8 mouse cellular contexts compared by ENCODE assay signal in genomic region chr14:25458111-25459015, GRCm38 (mm10). TPM values are rescaled to one million over a fixed set of nuclear protein-coding genes. Genes with fewer than 3 reads are reported as not detected.
A peak's percentile ranks its signal among the peaks of the same experiment; 100 is the strongest.
DNase-seq lines count a peak whose midpoint lies in the region; ATAC-seq and TF ChIP-seq lines count a peak whose summit lies in the region.

No protein-coding gene starts in this region.

- 0 out of 2 replicates have a peak, but pooled peaks have one; percentile 0 for ATAC-seq in intestine, embryonic 14.5 days (replicated peaks; ENCODE audit: low FRiP score, low TSS enrichment, low read depth)
- no peak; the same call in 1 of the 2 replicates for ATAC-seq in liver, embryonic 13.5 days (ENCODE audit: low read depth)
- peak; percentile 6; the same call in 1 of the 2 replicates for ATAC-seq in neural tube, embryonic 15.5 days (ENCODE audit: low FRiP score)

- H3K36me3 ChIP-seq in intestine, embryonic 14.5 days (ENCODE audit: control insufficient read depth, insufficient read depth, low read length) = no peaks in the 10 kb centered on the region
- H3K36me3 ChIP-seq in liver, embryonic 13.5 days = no peaks in the 10 kb centered on the region
- H3K36me3 ChIP-seq in neural tube, embryonic 15.5 days = no peaks in the 10 kb centered on the region

- H3K9ac ChIP-seq in intestine, embryonic 14.5 days (ENCODE audit: low read length) = peak overlapping the region; percentile 96
- H3K9ac ChIP-seq in liver, embryonic 13.5 days = peak overlapping the region; percentile 62
- peak overlapping the region; percentile 99 for H3K9ac ChIP-seq in neural tube, embryonic 15.5 days (replicated peaks)

- no peak; the same call in 1 of the 2 replicates for TF ChIP-seq POLR2A in embryonic fibroblast, embryonic 13.5 days (IDR thresholded peaks at IDR 0.05; ENCODE audit: low read depth, low read length)

- peak; percentile 66 to 90 for DNase-seq in adrenal gland, adult (ENCODE audit: inconsistent age in 2 of 2, low spot score in 1 of 2)
- no peak for DNase-seq in adrenal gland, adult 8-10 months
- peak; percentile 32 for DNase-seq in spleen, adult 12 weeks (ENCODE audit: low spot score)
- DNase-seq in spleen, postnatal 14 days (ENCODE audit: low spot score in 2 of 2) = no peak
- DNase-seq in intestine, embryonic 14.5 days (ENCODE audit: low spot score) = peak; percentile 82
- DNase-seq in liver, embryonic 13.5 days = no peak

- peak overlapping the region; percentile 66 for H3K4me3 ChIP-seq in embryonic fibroblast, embryonic 13.5 days (ENCODE audit: insufficient read depth, low read length)
- peak overlapping the region; percentile 94 for H3K4me3 ChIP-seq in intestine, embryonic 14.5 days (ENCODE audit: low read depth, low read length)
- peak overlapping the region; percentile 78 for H3K4me3 ChIP-seq in liver, embryonic 13.5 days (replicated peaks)
- peak overlapping the region; percentile 84 for H3K4me3 ChIP-seq in neural tube, embryonic 15.5 days (replicated peaks)

- peak overlapping the region; percentile 87 for H3K27ac ChIP-seq in embryonic fibroblast, embryonic 13.5 days (ENCODE audit: insufficient read depth, low read length)
- peak overlapping the region; percentile 100 for H3K27ac ChIP-seq in intestine, embryonic 14.5 days (ENCODE audit: low read depth)
- no peak overlapping the region for H3K27ac ChIP-seq in liver, embryonic 13.5 days
- peak overlapping the region; percentile 99 for H3K27ac ChIP-seq in neural tube, embryonic 15.5 days (replicated peaks)

- H3K4me1 ChIP-seq in embryonic fibroblast, embryonic 13.5 days (ENCODE audit: control insufficient read depth, insufficient read depth, low read length) = peaks cover 3% of the 10 kb centered on the region; the same call in 1 of the 2 replicates
- H3K4me1 ChIP-seq in intestine, embryonic 14.5 days (replicated peaks; ENCODE audit: control insufficient read depth, insufficient read depth, low read length) = peaks cover 48% of the 10 kb centered on the region
- H3K4me1 ChIP-seq in liver, embryonic 13.5 days (replicated peaks) = peaks cover 68% of the 10 kb centered on the region
- H3K4me1 ChIP-seq in neural tube, embryonic 15.5 days = peaks cover 54% of the 10 kb centered on the region

- no peaks in the 10 kb centered on the region for H3K9me3 ChIP-seq in intestine, embryonic 14.5 days (ENCODE audit: control insufficient read depth, low read length)
- H3K9me3 ChIP-seq in liver, embryonic 13.5 days (replicated peaks) = no peaks in the 10 kb centered on the region
- no peaks in the 10 kb centered on the region for H3K9me3 ChIP-seq in neural tube, embryonic 15.5 days (replicated peaks)

- WGBS in intestine, embryonic 14.5 days = under 1% methylated on average over 37 of the region's 37 CpGs
- under 1% methylated on average over 37 of the region's 37 CpGs for WGBS in liver, embryonic 13.5 days (ENCODE audit: insufficient replicate concordance)
- WGBS in neural tube, embryonic 15.5 days = under 1% methylated on average over 37 of the region's 37 CpGs

- no peak for TF ChIP-seq CTCF in embryonic fibroblast, embryonic 13.5 days (IDR thresholded peaks at IDR 0.05; ENCODE audit: borderline replicate concordance, insufficient read depth, low read length)

- H3K4me2 ChIP-seq in intestine, embryonic 14.5 days (ENCODE audit: low read length) = peak overlapping the region; percentile 94
- peak overlapping the region; percentile 98 for H3K4me2 ChIP-seq in liver, embryonic 13.5 days
- H3K4me2 ChIP-seq in neural tube, embryonic 15.5 days = peak overlapping the region; percentile 89

- H3K27me3 ChIP-seq in intestine, embryonic 14.5 days (replicated peaks; ENCODE audit: control insufficient read depth, insufficient read depth, low read length) = no peaks in the 10 kb centered on the region
- H3K27me3 ChIP-seq in liver, embryonic 13.5 days = peaks cover 88% of the 10 kb centered on the region
- H3K27me3 ChIP-seq in neural tube, embryonic 15.5 days (replicated peaks) = no peaks in the 10 kb centered on the region

RNA-seq across cellular contexts. Expression of gene Zmiz1, which starts 0.6 kb away (rescaled TPM):
- total RNA-seq in adrenal gland, adult 8-10 months (2022) = 100 to 1,000 TPM in 2 of 4 experiments, 10 to 100 TPM in 2; 90.3 to 192 (median 125) TPM
- polyA plus RNA-seq in embryonic fibroblast, embryonic 13.5 days (2011; ENCODE audit: insufficient read length, low read depth, missing spikeins) = 61.9 and 73.9 TPM in 2 replicates
- 37.4 and 39.0 TPM in 2 replicates for polyA plus RNA-seq in intestine, embryonic 14.5 days (2014; fragmentation: Nextera tagmentation; extraction: Ambion mirVana)
- 4.5 TPM in 2 replicates for polyA plus RNA-seq in liver, embryonic 13.5 days (2015; fragmentation: Nextera tagmentation; extraction: Ambion mirVana)
- polyA plus RNA-seq in neural tube, embryonic 15.5 days (2015; fragmentation: Nextera tagmentation; extraction: Ambion mirVana) = 51.1 and 54.7 TPM in 2 replicates

Comparison
In these comparisons a context has a peak if more than half of its experiments do, and no peak if none do; other contexts are left out.
1. DNase-seq: peak in adrenal gland, adult (2 of 2), spleen, adult 12 weeks (single experiment) and intestine, embryonic 14.5 days (single experiment); none in adrenal gland, adult 8-10 months (single experiment), spleen, postnatal 14 days (0 of 2) and liver, embryonic 13.5 days (single experiment).
2. Peak in every context shown above with its lines, with median percentiles within 50 percentile points of each other: H3K4me3 ChIP-seq, H3K4me2 ChIP-seq and H3K9ac ChIP-seq.